Mouse (Mus musculus) heart, adult 11 months (tissue): ENCODE results near the gene Romo1.
A peak's percentile ranks its signal among the peaks of the same experiment; 100 is the strongest.
"Not testable (repeated sequence)": the region's sequence is repeated elsewhere in the genome, so short reads cannot be mapped to it uniquely, and the experiment has no call there.

Experiments used
- DNase-seq: peaks from one replicate; pipeline ENCODE4 v3.0.0; 2022

The Romo1 gene

DNA sequence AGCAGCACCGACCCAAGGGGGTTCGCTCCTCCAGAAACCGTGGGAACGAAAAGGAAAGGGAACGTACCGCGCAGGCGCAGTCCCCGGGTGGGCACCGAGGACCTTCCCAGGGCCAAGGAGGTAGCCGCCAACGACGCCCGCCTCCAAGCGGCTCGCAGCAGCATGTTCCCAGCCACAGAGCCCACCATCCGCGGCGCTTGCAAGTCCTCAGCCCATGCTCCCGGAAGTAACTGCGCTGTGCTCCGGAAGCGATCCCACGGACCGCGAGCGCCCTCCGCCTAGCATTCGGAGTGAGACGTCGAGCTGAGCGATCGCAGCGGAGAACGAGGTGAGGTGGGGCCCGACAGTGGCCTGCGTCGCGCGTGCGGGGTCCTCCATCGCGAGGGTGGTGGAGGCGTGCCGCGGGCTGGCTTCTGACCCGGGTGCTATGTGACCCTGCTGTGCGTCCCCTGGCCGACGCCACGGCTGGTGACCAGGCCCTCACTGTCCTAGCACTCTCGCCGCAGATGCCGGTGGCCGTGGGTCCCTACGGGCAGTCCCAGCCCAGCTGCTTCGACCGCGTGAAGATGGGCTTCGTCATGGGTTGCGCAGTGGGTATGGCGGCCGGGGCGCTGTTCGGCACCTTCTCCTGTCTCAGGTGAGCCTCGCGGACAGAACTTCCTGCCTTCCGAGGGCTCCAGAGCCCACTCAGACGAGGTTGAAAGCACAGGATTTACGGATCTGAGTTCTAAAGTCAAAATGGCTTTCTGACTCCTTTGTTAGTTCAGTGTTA lies at the start of gene Romo1, which contains the start of gene Nfs1:
TSS of gene Romo1 (plus strand) at position 87 of the 772 bp plus-strand sequence.
TSS of gene Nfs1 (minus strand) at position 234 of the 772 bp plus-strand sequence.
- DNase-seq: peak; percentile 99

DNA sequence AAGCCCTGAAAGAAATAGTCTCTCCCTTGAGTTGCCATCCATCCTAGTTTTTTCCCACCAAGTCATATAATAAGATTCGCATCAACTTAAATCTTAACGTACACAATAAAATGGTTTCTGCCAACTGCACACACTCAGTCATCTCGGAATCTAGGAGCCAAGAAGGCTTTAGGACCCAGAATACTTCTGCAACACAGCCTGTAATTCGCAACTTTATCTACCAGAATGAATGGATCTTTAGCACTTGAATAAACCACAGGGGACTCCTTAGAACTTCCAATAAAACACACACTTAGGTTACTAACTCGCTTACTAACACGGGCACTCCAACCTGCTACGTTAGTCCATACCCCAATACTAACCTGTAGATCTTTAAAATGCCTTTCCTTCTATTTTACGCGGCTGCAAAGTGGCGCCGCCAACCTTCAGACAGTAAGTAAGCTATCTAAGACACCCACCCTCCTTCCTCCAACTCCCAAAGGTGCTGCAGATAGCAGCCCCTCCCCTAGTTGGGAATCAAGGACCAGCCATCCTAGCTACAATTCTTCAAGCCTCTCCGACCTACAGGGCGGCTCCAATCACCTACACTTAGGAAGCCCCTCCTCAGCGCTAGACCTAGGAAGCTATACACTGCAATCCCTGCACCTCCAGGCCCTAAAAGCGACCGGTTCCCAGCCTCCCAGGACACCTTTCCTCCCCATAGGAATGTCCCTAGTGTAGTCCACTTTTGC lies 33.0 kb upstream of the Romo1 start:
- no peak for DNase-seq

GRCm38 (mm10) chr2:156111358-156112079 lies 32.3 kb upstream of the Romo1 start, which contains the start of the genes Cpne1 and Rbm12:
Gene Cpne1, minus strand, starts transcription at chr2:156111965.
Gene Rbm12, minus strand, starts transcription at chr2:156111978.
- peak; percentile 99 for DNase-seq

GRCm38 (mm10) chr2:156112080-156112423 lies 31.8 kb upstream of the Romo1 start:
- DNase-seq: not testable (repeated sequence)

DNA sequence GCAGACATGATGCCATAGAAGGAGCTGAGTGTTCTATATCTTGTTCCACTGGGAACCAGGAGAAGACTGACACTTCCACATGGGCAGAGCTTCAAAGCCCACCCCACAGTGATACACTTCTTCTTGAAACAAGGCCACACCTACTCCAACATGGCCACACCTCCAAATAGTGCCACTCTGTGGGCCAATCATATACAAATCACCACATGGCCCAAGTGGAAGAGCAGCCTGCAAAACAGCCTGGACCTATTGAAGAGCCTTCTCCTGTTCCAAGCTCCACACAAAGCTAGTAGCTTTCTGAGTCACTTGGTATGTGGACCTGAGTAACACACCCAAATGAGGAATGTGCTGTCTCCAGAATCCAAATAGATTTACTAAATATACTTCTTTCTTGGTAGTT lies 24.3 kb upstream of the Romo1 start:
- peak; percentile 74 for DNase-seq

- no peak for DNase-seq
These were observed 20.1 kb upstream of the Romo1 start for GRCm38 (mm10) chr2:156123731-156124130.

DNA sequence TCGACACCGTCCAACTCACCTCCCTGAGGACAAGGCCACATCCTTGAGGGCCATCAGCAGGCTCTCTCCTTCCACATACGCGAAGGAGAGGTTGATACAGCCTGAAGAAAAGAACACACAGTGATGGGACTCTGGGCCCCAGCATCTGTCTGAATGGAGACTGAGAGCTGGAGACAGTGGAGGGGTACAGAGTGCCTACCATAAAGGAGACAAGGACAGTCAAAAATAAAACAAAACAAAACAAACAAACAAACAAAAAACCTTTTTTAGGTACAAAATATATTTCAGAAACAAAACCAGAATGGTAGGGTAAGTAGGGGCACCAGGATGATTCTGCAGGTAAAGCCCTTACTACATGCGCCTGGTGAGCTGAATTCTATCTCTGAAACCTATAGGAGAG lies 16.8 kb upstream of the Romo1 start, which contains the start of gene Gm28036:
TSS of gene Gm28036 (minus strand) at position 101 of the 400 bp plus-strand sequence.
- peak; percentile 18 for DNase-seq

GRCm38 (mm10) chr2:156134161-156134560 lies 9.7 kb upstream of the Romo1 start:
- DNase-seq: no peak

DNA sequence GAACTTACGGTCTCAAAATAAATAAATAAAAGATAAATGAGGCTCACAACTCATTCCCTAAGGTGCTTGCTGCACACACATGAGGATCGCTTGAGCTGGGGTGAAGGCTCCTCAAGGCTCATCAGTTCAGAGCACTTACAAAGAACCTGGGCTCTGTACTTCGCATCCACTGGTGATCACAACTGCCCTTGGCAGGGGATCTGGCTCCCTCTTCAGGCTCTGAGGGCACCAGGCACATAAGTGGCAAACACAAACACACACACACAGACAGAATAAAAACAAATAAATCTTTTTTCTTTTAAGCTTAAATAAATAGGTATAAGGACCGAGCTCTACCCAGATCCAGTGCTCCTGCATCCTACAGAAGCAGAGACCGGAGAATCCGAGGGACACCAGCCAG lies 8.1 kb upstream of the Romo1 start:
- DNase-seq: no peak

- DNase-seq: no peak
These were observed 1.0 kb upstream of the Romo1 start for GRCm38 (mm10) chr2:156142820-156143219.

DNA sequence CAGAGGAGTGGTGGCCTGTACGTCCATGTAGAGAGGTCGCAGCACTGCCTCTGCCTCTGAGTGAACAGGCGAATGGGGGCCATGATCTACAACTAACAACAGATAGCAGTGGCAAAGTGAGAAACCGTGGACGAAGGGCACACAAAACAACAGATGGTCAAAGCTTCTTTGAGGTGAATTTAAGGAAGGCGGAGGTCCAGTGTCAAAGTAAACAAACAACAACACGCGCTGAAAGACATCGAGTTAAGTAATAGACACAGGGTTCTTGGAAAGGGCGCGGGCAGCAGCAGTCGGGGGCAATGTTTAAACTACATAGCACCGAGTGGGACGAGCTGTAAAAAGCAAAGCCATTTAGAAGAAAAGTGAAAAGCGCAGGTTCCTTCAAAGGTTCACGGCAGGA lies 472 bp upstream of the Romo1 start:
- no peak for DNase-seq

GRCm38 (mm10) chr2:156145486-156146130 lies 1.8 kb downstream of the Romo1 start:
- DNase-seq: peak; percentile 73

DNA sequence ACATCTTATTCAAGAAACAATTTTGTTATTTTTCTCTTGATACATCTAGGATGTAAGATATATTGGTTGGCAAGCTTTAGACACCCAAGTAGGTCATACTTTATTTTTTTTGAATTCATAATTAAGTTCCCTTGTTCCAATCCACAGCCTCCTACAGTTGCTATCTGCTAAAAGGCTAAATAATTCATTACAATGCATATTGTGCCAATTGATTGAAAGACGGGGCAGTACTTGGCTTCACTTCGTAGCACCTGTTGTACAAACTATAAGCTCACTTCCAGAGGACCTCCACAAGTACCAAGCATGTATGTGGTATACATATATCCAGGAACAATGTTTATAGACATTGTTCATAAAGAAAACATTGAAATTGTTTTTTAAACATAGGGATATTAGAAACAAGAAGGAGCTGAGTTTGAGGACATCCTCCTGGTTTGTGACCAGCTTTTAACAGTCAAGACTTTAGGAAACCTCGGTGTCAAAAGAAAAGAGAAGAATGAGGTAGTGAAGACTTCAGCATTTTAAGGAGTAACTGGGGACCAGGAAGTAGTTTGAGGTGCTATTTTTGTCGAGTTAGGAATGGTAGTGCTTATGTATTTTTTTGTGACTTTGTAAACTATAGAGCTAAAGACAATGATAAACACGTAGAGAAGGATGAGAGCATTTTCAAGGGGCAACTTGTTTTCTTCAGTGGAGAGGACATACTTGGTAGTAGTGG lies 2.6 kb downstream of the Romo1 start:
- DNase-seq: no peak

GRCm38 (mm10) chr2:156147316-156147915 lies 3.6 kb downstream of the Romo1 start:
- DNase-seq: no peak

- no peak for DNase-seq
These were observed 7.7 kb downstream of the Romo1 start for GRCm38 (mm10) chr2:156151538-156151937.

DNA sequence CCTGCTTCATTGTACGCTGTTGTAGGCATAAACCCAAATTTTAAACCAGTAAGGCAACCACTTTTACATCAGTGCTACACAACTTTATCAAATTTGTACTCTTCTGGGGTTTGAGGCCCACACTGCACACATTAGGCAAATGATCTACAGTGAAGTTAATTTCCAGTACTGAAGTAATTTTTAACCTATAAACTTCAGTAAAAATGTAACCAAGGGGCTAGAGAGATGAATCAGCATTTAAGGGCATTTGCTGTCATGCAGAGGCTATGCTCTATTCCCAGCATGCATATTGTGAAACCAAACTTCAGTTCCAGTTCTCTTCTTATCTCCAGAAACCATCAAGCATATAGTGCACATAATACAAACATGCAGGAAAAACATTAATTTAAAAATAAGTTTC lies 21.6 kb downstream of the Romo1 start:
- DNase-seq: no peak

DNA sequence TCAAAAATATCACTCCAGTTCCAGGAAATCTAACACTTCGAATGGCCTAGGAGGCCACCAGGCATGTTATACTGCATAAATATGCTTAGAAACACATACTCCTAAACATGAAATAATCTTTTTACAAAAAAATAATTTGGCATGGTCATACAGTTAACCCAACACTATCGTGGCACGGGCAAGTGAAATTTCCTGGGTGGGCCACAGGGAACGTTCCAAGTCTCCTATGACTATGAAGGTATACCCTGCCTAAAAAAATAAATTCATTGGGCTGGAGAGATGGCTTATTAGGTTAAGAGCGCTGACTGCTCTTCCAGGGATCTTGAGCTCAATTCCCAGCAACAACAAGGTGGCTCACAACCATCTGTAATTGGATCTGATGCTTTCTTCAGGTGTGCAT lies 22.7 kb downstream of the Romo1 start:
- no peak for DNase-seq

DNA sequence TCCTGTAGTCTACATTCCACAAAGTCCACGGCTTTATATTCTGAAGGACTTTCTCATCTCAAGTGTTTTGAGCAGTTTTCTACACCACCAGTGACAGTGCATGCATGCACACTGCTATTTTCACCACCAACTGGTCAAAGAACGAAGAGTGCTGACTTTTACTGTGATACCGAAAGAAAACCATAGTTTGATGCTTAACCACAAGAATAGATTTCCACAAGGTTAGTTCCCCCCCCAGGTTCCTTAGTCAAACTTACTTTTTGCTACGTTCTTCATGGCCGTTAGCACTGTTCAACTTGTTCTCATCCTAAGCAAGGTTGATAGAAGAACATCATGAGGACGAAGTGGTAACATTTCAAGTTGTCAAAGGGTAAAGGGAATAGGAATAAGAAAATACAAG lies 33.2 kb downstream of the Romo1 start:
- no peak for DNase-seq

GRCm38 (mm10) chr2:156177651-156178050 lies 33.8 kb downstream of the Romo1 start:
- DNase-seq: no peak

- peak; percentile 98 for DNase-seq
These were observed 35.4 kb downstream of the Romo1 start for GRCm38 (mm10) chr2:156179046-156179795.

GRCm38 (mm10) chr2:156179796-156180093 lies 35.9 kb downstream of the Romo1 start:
- no peak for DNase-seq
